Mouse (Mus musculus): ENCODE measurements around the gene Cd200. TPM values are rescaled to one million over a fixed set of nuclear protein-coding genes. Genes with fewer than 3 reads are reported as not detected.
"Not testable (repeated sequence)": the region's sequence is repeated elsewhere in the genome, so short reads cannot be mapped to it uniquely, and the experiment has no call there.

The Cd200 gene
- total RNA-seq (2014; fragmentation: Nextera tagmentation) (not detected in 2 replicates), total RNA-seq (2017) (not detected in 2 replicates)

DNA sequence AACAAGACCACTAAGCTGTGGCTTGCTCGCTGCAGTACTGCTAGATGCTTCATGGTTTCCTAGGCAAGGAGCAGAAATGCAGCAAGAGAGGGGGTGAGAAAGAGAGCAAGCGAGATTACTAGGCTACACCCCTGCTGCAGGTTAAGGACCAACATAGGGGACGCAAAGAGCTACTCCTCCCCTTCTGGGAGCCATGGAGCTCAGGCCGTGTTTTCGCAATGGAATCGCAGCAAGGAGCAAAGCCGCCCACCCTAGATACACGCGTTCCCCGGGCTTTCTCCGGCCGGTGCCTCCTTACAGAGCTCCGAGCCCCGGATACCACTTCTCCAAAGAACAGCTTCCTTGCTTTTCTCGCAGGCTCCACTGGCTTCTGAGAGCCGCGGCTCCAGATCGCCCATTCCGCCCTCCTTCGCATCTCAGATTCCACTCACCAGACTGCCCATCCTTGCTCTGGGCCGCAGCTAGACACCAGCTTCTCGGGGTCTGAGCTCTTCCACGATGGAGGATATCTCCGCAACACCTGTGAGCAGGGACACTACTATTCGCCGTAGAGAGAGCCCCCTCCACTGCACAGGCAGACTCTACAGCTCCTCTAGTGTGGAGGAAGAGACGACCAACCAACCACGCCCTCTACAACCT lies at the start of gene Cd200:
Cd200 (minus strand) TSS at position 629 of the 639 bp plus-strand sequence.
- ATAC-seq (replicated peaks; ENCODE audit: low FRiP score, low TSS enrichment, poor library complexity, severe bottlenecking): peak; percentile 68; the same call in 1 of the 2 replicates

DNA sequence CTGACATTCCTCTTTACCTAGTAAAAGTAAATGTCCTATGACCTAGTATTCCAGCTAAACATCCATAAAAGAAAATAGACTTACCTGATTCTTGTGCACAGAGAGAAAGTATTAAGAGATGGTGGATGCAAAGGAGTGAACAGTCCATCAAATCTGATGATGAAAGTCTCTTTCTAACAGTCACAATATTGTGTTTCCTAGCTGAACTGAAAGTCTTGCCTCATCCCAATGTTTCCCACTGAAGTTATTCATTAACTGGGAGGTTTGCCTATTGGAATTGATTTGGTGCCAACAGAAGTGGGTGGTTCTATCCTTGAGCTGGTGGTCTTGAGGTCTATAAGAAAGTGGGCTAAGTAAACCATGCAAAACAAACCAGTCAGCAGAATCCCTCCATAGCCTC lies 45.9 kb upstream of the Cd200 start:
- ATAC-seq (replicated peaks; ENCODE audit: low FRiP score, low TSS enrichment, poor library complexity, severe bottlenecking): no peak

DNA sequence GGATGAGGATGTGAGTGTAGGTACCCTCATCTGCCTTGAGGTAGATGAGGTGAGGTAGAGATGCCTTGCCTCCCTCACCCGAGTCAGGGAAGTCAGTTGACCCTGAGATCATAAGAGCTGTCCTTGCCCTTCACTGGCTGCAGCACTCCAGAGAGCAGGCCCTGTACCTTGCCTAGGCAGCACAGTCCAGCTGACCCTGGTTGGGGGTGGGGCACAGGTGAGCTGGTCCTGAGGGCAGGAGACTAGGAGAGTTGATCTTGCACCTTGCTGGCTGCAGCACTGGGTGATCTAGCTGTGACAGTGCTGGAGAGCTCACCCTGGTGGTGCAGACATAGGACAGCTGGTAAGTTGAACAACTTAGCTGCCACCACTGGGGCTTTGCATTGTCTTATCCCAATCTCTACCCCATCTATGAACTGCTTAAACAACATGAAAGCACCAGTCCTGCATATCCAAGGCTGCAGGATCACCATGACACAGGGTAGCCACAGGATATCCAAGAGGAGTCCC lies 28.4 kb upstream of the Cd200 start:
- no peak for ATAC-seq (replicated peaks; ENCODE audit: low FRiP score, low TSS enrichment, poor library complexity, severe bottlenecking)

DNA sequence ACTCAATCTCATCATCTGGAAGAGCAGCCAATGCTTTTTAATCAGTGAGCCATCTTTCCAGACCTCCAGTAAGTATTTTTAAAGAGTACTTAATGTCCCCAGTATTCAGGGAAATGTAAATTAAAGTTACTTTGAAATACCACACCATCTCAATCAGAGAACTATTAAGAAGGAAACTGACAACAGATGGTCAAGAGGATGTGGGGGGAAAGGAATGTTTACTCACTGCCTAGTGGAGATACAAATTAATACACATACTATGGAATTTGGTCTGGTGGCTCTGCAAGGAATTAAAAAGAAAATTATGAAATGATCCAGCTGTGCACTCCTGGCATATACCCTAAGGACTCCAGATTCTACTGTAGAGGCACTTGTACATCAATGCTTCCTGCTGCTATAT lies 26.7 kb upstream of the Cd200 start:
- no peak for ATAC-seq (replicated peaks; ENCODE audit: low FRiP score, low TSS enrichment, poor library complexity, severe bottlenecking)

DNA sequence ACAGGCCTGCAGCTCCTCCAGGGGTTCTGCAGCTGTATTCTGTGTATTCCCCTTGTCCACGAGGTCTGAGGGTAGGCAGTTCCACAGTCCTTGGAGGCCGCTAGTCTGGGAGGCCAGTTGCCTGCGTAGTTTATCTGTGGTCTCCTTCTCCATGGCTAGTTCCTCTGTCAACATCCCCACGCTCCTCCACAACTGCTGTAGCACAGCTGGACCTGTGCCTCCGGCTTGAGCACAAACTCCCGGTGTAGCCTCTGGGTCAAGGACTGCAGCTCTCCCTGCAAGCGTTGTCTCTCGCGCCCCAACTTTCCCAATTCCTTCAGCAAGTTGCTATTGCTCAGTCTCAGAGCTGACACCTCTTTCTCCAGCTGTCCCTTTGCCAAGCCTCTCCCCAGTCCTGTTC lies 18.8 kb upstream of the Cd200 start:
- no peak for ATAC-seq (replicated peaks; ENCODE audit: low FRiP score, low TSS enrichment, poor library complexity, severe bottlenecking)

DNA sequence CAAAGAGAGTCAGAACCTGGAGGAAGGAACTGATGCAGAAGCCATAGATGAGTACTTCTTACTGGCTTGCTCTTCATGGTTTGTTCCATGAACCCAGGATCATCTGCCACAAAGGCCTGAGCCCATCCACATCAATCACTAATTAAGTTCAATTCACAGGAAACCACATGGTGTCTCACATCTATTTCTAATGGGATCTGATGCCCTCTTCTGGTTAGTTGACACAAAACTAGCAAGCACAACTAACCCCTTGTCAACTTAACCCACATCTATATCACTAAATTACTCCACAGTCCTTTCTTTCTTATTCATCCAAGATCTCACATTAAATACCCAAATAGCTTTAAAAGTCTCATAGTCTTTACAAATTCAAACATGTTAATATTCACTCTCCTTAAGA lies 4.6 kb upstream of the Cd200 start:
- ATAC-seq (replicated peaks; ENCODE audit: low FRiP score, low TSS enrichment, poor library complexity, severe bottlenecking): no peak

DNA sequence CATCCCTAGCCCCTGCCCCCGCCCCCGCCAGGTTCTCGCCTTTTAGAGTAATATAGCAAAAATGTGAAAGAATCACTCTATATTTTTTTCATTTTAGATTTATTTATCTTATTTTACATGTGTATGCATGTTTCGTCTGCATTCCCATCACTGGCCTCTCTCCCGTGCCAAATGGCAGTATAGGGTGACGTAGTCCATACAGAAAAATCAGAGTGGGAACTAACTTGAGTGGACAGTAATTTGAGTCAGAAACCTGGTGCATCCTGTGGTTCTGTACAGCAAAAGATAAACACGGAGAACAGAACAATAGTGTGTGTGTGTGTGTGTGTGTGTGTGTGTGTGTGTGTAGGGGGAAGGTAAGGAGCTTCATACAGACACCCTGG lies 202 bp upstream of the Cd200 start:
- ATAC-seq (replicated peaks; ENCODE audit: low FRiP score, low TSS enrichment, poor library complexity, severe bottlenecking): not testable (repeated sequence)

DNA sequence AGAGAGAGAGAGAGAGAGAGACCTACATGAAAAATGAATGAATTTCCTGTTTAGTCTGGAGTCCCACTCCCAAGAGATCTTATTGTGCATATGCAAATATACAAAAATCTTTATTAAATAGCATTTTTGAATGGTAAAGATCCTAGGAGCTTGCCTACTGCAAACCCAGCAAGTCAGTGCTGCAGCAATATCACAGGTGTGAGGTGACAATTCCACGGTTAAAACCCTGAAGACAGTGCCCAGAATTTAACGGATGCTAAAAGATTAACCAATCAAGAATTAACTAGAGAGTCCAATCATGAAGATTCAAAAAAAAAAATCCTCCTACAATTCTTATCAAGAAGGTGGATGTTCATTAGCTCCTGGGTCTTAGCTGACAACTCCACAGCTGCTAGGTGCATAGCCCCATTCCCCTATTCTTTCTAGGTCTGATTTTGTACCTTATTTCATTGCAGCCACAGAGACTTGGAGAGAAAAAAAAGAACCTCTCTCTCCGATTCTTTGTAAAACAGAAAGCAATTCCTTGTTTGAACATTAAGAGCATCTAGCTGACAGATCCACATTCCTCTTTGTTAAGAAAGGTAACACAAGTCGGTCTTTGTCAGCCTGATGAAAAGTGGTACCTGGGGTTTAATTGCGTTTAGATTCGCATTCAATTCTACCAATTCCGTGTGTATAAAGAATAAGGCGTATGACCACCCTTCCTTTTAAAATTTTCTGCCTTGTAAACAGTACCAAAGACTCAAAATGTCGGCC lies 1.0 kb downstream of the Cd200 start:
- ATAC-seq (replicated peaks; ENCODE audit: low FRiP score, low TSS enrichment, poor library complexity, severe bottlenecking): no peak

DNA sequence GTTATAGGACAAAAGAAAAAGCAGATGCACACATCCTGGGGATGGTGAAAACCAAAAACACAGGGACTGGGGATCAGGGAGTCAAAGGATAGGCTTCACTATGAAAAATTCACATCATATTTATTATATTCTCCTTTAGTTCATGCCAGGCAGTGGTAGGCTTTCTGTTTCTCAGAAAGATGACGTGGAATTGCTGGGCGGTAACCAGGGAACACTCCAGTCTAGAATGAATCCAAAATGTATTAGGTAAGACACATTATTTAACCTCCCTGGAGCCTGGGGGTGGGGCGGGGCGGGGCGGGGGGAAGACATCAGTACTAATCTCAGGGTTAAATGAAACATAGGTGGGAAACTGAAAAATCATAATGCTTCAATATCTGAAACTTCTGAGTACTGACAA lies 1.8 kb downstream of the Cd200 start:
- ATAC-seq (replicated peaks; ENCODE audit: low FRiP score, low TSS enrichment, poor library complexity, severe bottlenecking): no peak

DNA sequence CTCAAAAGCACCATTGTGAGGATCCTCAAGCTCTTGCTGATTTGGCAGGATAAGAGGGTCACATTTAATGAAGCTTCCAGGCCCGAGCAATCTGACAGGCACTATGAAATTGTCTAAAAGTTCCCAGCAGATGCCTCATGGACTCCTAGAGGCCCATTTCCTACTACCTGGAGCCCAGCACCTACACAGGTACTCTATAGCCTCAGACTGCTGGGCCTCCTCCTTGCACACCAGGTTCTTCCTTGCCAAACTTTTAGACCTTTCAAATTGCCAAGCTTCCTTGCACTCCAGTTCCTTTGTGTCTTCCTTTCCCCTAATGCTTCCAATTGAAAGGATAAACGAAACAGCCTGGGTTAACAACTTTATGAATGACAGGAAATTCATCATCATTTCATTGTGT lies 5.9 kb downstream of the Cd200 start:
- ATAC-seq (replicated peaks; ENCODE audit: low FRiP score, low TSS enrichment, poor library complexity, severe bottlenecking): no peak

DNA sequence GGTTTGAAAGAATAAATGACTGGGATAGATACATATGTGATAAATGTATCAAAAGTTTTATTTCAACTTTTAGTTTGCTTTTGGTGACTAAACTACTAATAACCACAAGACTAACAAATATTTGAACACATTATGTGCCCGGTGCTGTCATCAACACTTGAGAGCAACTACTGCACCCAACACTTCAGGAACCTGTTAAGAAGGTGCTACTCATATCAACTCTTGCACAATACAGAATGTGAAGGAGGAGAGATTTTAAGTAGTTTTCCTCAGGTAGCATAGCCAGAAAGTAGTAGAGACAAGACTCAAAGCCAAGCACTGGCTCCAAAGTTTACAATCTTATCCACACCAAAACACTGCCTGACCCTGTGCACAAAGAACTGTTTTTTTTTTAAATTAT lies 6.8 kb downstream of the Cd200 start:
- ATAC-seq (replicated peaks; ENCODE audit: low FRiP score, low TSS enrichment, poor library complexity, severe bottlenecking): no peak

DNA sequence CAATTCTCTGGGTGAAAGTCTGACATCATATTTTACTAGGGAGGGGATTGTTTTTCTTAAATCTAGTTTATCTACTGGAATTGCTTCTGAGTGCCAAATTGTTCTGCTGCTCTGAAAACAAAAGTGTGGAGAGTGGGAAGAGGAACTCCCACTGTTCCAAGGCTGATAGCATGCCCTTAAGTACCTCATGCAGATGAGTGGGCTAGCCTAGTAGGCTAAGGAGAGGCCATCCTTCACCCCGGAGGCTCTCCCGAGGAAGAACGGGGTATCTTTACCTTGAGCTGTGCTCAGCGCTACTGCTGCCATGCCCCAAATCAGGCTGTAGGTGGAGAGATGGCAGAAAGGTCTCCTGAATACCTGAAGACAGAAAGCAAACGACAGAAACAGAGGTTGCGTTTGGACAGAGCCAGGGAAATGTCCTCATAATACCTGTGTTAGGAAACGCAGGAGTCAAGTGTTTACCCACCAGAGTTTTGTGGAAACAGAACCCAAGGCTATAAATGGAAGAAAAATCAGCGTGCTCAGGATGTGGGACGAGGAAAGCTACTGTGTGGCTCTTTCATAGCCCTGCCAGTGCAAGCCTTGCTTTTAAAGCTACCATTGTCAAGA lies 8.8 kb downstream of the Cd200 start:
- no peak for ATAC-seq (replicated peaks; ENCODE audit: low FRiP score, low TSS enrichment, poor library complexity, severe bottlenecking)

DNA sequence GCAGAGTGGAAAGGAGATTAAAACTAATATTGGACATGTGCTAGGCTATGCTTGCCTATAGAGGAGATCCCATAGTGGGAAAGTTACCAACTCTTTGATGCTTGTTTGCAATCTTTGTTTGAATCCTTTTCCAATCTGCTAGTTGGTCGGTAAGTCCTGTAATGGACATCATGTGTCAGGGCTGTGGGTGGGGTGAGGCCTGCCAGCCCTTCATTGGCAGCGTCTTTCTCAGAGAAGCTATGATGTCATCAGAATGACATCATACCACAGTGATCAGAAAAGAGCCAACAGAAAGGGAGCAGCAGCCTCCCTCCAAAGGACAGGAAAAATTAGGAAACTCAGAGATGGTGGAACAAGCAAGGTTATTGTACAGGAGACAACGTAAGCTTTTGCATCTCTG lies 9.4 kb downstream of the Cd200 start:
- ATAC-seq (replicated peaks; ENCODE audit: low FRiP score, low TSS enrichment, poor library complexity, severe bottlenecking): no peak

DNA sequence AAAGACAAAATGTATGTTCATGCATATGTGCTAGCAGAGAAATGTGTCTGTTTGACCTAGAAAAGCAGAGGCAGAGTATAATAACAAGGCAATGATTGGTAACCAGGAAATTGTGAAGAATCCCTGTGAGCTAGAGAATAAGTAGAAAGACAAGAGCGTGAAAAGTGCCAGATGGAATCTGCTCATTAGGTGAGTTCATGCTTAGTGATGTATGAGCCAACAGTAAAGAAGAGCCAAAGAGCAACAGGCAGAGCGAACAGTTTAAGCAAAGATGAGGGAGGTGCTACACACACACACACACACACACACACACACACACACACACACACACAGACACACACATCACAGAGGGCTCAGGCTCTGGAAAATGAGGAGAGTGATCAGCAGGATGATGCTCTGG lies 11.4 kb downstream of the Cd200 start:
- no peak for ATAC-seq (replicated peaks; ENCODE audit: low FRiP score, low TSS enrichment, poor library complexity, severe bottlenecking)

DNA sequence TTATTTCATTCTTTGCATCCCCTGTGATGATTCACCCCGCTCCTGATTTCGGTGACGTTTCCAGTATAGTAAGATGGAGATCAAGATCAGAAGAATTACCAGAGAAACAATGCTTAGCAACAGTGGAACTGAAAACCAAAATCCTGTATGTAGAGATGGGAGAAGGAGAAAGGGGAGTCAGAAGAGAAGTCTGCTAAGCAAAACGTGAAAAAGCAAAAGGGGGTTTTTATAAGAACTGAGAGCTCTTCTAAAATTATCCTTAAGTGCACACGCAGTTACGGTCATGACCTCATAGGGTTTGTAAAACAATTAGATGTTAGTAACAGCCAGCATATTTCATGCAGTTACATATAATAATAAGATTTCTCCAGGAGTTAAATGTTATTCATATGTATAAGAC lies 16.6 kb downstream of the Cd200 start:
- ATAC-seq (replicated peaks; ENCODE audit: low FRiP score, low TSS enrichment, poor library complexity, severe bottlenecking): no peak

DNA sequence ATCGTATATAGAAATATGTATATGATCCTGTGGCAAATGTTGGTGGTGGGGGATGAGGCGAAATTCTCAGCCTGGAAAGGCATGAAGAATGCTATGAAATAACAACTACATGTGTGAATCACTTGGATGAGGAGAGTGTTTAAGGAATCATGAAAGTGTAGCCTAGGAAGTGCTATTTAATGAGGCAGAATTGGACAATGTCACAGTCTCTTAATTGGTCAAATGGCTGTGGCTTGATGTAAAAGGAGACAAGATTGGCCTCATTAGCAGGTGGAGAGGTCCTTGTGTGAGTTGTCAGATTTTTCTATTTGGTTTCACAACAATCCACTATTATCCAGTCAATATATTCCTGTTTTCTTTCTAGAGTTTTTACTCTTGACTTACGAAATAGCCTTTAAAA lies 17.2 kb downstream of the Cd200 start:
- no peak for ATAC-seq (replicated peaks; ENCODE audit: low FRiP score, low TSS enrichment, poor library complexity, severe bottlenecking)

DNA sequence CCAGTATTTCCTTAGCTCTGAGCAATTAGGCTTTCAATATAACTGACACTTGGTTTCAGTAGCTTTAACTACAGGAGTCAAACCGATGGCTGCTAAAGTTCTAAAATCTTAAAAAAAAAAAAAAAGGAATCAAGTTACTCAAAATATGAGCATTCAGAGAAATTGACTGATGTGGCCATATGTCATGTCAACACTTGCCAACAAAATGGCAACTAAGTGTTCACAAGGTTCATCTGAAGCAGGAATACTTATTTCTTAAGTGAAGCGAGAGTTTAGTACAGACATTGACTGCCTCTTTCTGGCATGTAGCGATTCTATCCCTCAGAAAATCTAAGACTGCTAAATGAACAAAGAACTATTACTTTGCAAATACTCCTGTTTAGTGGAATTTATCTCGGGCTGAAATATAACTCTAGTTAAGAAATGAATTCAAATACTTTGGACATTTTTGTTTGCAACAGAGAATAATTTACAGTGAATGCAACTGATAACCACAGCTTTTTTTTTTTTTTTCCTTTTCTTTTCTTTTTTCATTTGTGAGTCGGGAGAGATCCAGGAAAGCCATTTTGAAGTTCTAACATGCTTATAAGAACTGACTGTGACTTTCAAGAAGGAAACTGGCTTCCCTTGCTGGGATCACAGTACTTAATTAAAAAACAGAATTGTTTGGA lies 18.4 kb downstream of the Cd200 start:
- no peak for ATAC-seq (replicated peaks; ENCODE audit: low FRiP score, low TSS enrichment, poor library complexity, severe bottlenecking)

DNA sequence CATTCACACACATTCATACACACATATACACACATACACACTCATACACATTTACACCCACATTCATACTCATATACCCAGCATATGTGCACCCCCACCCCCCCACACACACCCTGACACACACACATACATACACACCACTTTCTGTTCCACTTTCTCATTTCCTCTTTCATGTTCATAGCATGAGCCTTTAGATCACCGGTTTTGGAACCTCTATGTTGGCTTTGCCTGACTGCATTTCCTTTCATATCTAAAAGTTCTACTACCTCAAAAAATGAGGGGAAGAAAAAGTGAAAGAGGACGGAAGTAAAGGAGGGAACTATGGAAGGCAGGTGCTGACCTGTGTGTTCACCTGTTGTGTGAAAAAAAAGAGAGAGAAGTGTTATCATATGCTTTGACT lies 19.0 kb downstream of the Cd200 start:
- no peak for ATAC-seq (replicated peaks; ENCODE audit: low FRiP score, low TSS enrichment, poor library complexity, severe bottlenecking)

DNA sequence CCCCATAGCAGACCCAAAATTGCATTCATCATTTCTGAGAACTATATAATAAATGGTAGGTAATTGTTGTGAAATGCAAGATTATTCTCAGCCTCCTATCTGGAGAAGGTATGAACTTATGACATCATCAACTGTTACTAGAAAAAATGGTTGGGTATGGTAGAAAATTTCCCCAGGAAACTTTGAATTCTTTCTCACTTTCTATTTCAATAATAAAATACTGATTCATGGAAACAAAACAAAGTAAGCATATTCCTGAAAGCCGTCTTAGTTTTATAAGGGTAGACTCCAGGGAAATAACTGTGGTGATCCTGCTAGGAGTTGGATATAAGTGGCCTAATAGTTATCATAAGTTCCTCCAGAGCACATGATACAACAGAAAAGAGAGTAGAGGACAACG lies 19.8 kb downstream of the Cd200 start:
- no peak for ATAC-seq (replicated peaks; ENCODE audit: low FRiP score, low TSS enrichment, poor library complexity, severe bottlenecking)

DNA sequence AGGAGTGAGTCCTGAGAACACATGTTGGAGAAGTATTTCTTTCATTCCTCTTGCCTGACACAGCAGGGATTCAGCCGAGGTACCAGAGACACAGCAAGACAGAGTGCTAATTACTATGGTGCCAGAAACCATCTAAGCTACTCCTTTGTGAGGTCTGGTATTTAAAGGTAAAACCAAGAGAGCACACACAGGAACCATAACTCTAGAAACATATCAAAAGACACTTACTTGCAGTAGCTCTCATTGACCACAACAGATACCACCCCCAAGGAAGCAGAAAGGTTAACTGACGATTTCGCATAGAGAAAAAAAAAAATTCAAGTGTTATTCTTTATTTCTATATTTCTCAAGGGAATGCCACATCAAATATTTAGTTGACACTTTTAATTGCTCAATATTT lies 27.0 kb downstream of the Cd200 start:
- ATAC-seq (replicated peaks; ENCODE audit: low FRiP score, low TSS enrichment, poor library complexity, severe bottlenecking): no peak
